Mouse (Mus musculus) lung, postnatal 0 days (tissue): ENCODE measurements around the gene Vps26b.

Experiments
- CTCF ChIP-seq: IDR thresholded peaks from 2 replicates; pipeline ENCODE4 v1.5.1; 2016; ENCODE audit warnings: antibody characterized with exemption, mild to moderate bottlenecking
- EP300 ChIP-seq: IDR thresholded peaks from 2 replicates; pipeline ENCODE4 v1.6.1; 2016; ENCODE audit warnings: antibody characterized with exemption, mild to moderate bottlenecking, control low read depth

- no peak for TF ChIP-seq CTCF
- no peak for TF ChIP-seq EP300
Observed at GRCm38 (mm10) chr9:26993118-26993517, 36.7 kb downstream of the Vps26b start.
